Mouse (Mus musculus): Measurements from ENCODE around the gene Ireb2. TPM values are rescaled to one million over a fixed set of nuclear protein-coding genes. Genes with fewer than 3 reads are reported as not detected.
"Not testable (repeated sequence)": the region's sequence is repeated elsewhere in the genome, so short reads cannot be mapped to it uniquely, and the experiment has no call there.

The Ireb2 gene
- polyA plus RNA-seq, 1 experiment from 2014 or later = 49.5 TPM

DNA sequence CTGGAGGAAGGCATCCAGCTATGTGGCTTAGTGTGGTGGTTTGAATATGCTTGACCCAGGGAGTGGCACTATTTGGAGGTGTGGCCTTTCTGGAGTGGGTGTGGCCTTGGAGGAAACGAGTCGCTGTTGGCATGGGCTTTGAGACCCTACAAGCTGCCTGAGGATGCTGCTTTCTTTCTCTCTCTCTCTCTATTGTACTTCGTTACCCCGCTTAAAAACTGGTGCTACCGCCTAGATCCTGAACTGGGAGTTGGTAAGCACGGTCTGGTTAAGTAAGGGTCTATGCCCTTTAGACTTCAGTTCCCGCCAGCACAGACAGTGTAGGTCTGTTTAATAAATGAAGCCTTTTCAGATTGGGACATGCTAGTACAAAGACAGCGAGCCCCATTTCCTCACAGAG, 52.8 kb downstream of the Ireb2 start:
- Histone ChIP-seq H3K4me1 (replicated peaks) (peaks cover 6% of the 10 kb centered on the region), H3K27ac (peak overlapping the region; percentile 60), H3K27me3 (no peaks in the 10 kb centered on the region), H3K9me3 (no peaks in the 10 kb centered on the region), H3K36me3 (peaks cover 4% of the 10 kb centered on the region), H3K9ac (replicated peaks) (no peak overlapping the region), H3K4me3 (replicated peaks) (peak overlapping the region; percentile 70), H3K4me2 (replicated peaks) (peak overlapping the region; percentile 92)
- peak; percentile 19 for ATAC-seq
- 72% methylated on average over 8 of the region's 8 CpGs for WGBS

- Histone ChIP-seq H3K4me2 (replicated peaks) (peak within 1 kb of the TSS; percentile 92), H3K36me3 (0 out of 2 replicates have a peak, but pooled peaks cover 2% of the 10 kb centered on the region), H3K4me3 (replicated peaks) (peak within 1 kb of the TSS; percentile 70), H3K9ac (replicated peaks) (peak within 1 kb of the TSS; percentile 79), H3K27me3 (no peaks in the 10 kb centered on the region), H3K27ac (peak within 1 kb of the TSS; percentile 60), H3K4me1 (replicated peaks) (peaks cover 6% of the 10 kb centered on the region), H3K9me3 (no peaks in the 10 kb centered on the region)
- ATAC-seq = peak; percentile 99
- WGBS = under 1% methylated on average over 34 of the region's 34 CpGs
Observed at GRCm38 (mm10) chr9:54917010-54917677, 53.6 kb downstream of the Ireb2 start, which contains the start of gene Hykk. TSS of gene Hykk (plus strand) at chr9:54917283.

- no peak overlapping the region for H3K4me2 ChIP-seq (replicated peaks)
- WGBS = 80% methylated on average over 2 of the region's 2 CpGs
Observed at GRCm38 (mm10) chr9:54918191-54918590, 54.6 kb downstream of the Ireb2 start.

GRCm38 (mm10) chr9:54918781-54919180, 55.2 kb downstream of the Ireb2 start:
- H3K9me3 ChIP-seq = no peaks in the 10 kb centered on the region
- ATAC-seq = no peak
- H3K4me1 ChIP-seq (replicated peaks) = peaks cover 6% of the 10 kb centered on the region
- no peak overlapping the region for H3K9ac ChIP-seq (replicated peaks)
- no peaks in the 10 kb centered on the region for H3K27me3 ChIP-seq
- H3K4me2 ChIP-seq (replicated peaks) = no peak overlapping the region
- H3K27ac ChIP-seq = no peak overlapping the region
- WGBS = 96% methylated on average over 5 of the region's 5 CpGs
- H3K4me3 ChIP-seq (replicated peaks) = no peak overlapping the region
- peaks cover 9% of the 10 kb centered on the region; the same call in 1 of the 2 replicates for H3K36me3 ChIP-seq

More at GRCm38 (mm10) chr9:54918191-54918590, 54.6 kb downstream of the Ireb2 start:
- Histone ChIP-seq H3K27ac (no peak overlapping the region), H3K36me3 (peaks cover 9% of the 10 kb centered on the region; the same call in 1 of the 2 replicates), H3K27me3 (no peaks in the 10 kb centered on the region), H3K4me1 (replicated peaks) (peaks cover 6% of the 10 kb centered on the region), H3K9me3 (no peaks in the 10 kb centered on the region), H3K9ac (replicated peaks) (no peak overlapping the region; the same call in 1 of the 2 replicates), H3K4me3 (replicated peaks) (no peak overlapping the region)
- no peak for ATAC-seq

DNA sequence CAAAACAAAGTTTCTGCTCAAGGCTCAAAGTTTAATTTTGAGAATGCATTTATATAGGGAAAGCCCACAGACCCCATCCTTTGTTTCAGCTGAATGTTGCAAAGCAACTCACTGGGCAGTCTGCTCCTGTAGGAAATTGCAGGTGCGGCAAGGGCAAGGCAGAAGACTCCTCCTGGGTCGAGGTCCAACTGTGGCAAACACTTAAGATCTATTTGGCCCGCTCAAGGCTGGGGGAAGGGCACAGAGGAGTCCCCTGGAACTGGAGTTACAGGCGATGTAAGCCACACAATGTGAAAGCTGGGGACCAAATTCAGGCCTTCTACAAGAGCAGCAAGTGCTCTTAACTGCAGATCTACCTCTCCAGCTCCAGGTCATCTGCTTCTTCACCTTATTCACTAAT, 56.4 kb downstream of the Ireb2 start:
- Histone ChIP-seq H3K36me3 (peaks cover 9% of the 10 kb centered on the region; the same call in 1 of the 2 replicates), H3K9me3 (no peaks in the 10 kb centered on the region), H3K4me1 (replicated peaks) (peaks cover 6% of the 10 kb centered on the region), H3K27ac (no peak overlapping the region), H3K9ac (replicated peaks) (no peak overlapping the region), H3K27me3 (no peaks in the 10 kb centered on the region), H3K4me2 (replicated peaks) (no peak overlapping the region), H3K4me3 (replicated peaks) (no peak overlapping the region)
- 57% methylated on average over 4 of the region's 4 CpGs for WGBS
- ATAC-seq = no peak

DNA sequence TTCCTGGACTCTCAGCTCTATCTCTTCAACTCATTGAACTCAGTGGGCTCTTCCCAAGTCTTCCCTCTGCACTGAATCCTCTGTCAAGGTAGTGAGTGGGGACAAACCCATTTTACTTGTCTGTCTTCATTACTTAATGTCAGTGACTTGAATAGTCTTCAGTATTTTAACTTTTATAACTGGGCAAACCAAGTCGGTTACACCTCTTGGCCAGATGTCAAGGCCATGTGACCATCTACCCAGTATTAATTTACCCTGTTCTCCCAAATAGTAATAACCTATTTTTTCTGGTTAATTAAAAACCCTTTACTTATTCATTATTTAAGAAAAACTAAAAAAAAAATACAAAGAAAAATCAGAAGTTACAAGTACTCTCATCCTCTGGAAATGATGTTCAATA, 67.2 kb downstream of the Ireb2 start:
- no peak overlapping the region for H3K4me3 ChIP-seq (replicated peaks)

DNA sequence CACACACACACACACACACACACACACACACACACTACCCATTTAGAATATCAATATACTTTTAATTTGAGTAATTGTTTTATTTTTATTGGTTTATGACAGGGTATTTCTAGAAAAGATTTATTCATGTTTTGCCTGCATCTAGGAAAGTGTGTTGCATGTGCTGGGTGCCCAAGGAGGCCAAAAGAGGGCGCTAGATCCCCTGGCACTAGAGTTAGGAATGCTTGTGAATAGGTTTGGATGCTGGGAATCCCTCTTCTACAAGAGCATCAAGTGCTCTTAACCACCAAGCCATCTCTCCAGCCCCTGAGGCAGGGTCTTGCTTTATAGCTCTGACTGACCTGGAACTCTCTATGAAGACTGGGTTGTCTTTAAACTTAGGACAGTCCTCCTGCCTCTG, 68.2 kb downstream of the Ireb2 start:
- ATAC-seq = no peak
- H3K27me3 ChIP-seq = no peaks in the 10 kb centered on the region
- no peak overlapping the region for H3K4me2 ChIP-seq (replicated peaks)
- H3K9ac ChIP-seq (replicated peaks) = no peak overlapping the region
- no peaks in the 10 kb centered on the region for H3K9me3 ChIP-seq
- WGBS = 3% methylated on average over 1 of the region's 1 CpGs
- H3K36me3 ChIP-seq = no peaks in the 10 kb centered on the region
- no peak overlapping the region for H3K27ac ChIP-seq
- no peak overlapping the region for H3K4me3 ChIP-seq (replicated peaks)
- H3K4me1 ChIP-seq (replicated peaks) = no peaks in the 10 kb centered on the region

More for the DNA sequence above, 67.2 kb downstream of the Ireb2 start:
- Histone ChIP-seq H3K4me1 (replicated peaks) (no peaks in the 10 kb centered on the region), H3K36me3 (no peaks in the 10 kb centered on the region), H3K9ac (replicated peaks) (no peak overlapping the region), H3K9me3 (no peaks in the 10 kb centered on the region), H3K27ac (no peak overlapping the region), H3K27me3 (no peaks in the 10 kb centered on the region), H3K4me2 (replicated peaks) (no peak overlapping the region)
- 96% methylated on average over 1 of the region's 1 CpGs for WGBS
- ATAC-seq = no peak

DNA sequence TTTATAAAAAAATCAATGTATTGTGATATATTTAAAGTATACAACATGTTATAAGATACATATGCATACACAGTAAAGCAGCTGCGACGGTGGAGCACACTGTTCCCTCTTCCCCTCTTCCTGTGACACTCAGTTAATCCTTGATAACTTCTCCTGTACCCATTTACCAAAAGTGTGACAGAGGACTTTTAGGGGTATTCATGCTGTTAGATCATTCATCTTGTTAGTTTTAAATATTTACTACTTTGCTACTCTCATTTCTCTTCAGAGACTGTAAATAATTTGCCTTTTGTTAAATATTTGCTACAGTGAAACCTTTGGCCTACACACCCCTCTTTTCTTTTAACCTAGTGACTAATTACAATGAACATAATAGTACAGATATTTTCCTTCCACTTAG, 68.8 kb downstream of the Ireb2 start:
- H3K27ac ChIP-seq = no peak overlapping the region
- no peaks in the 10 kb centered on the region for H3K27me3 ChIP-seq
- no peak for ATAC-seq
- no peak overlapping the region for H3K4me3 ChIP-seq (replicated peaks)
- no peaks in the 10 kb centered on the region for H3K36me3 ChIP-seq
- no peak overlapping the region for H3K9ac ChIP-seq (replicated peaks)
- 84% methylated on average over 2 of the region's 2 CpGs for WGBS
- no peaks in the 10 kb centered on the region for H3K4me1 ChIP-seq (replicated peaks)
- no peaks in the 10 kb centered on the region for H3K9me3 ChIP-seq
- no peak overlapping the region for H3K4me2 ChIP-seq (replicated peaks)

DNA sequence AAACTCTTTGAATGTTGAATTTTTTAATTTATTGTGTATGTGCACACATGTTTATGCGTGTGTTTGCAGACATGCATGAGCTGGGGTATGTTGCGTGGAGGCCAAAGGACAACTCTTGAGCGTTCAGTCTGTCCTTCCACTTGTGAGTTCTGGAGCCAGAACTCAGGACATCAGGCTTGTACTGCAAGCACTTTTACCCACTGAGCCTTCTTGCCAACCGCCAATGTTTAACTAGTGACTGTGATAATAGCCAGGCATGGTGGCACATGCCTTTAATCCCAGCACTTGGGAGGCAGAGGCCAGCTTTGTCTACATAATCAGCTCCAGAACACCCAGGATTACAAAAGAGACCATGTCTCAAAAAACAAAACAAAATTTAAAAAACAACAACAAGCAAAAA, 78.5 kb downstream of the Ireb2 start:
- 91% methylated on average over 4 of the region's 4 CpGs for WGBS

DNA sequence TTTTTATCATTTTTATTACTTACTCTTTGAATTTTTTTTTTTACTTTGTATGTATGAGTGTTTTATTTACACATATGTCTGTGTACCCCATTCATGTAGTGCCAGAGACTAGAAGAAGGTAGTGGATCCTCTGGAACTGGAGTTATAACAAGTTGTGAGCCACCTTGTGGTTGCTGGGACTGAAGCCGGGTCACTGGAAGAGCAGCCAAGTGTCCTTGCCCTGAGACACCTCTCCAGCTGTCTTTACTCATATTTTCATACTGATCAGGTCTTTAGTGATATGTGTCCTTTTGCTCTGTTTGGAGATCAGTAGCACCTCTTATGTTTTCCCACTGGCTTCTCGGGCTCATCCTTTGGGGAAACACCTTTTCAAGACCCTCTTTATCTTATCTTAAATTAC, 80.9 kb downstream of the Ireb2 start:
- no peak for ATAC-seq

More for the DNA sequence above, 78.5 kb downstream of the Ireb2 start:
- Histone ChIP-seq H3K9ac (replicated peaks) (no peak overlapping the region), H3K4me3 (replicated peaks) (no peak overlapping the region), H3K4me1 (replicated peaks) (no peaks in the 10 kb centered on the region), H3K27ac (no peak overlapping the region), H3K9me3 (no peaks in the 10 kb centered on the region), H3K36me3 (no peaks in the 10 kb centered on the region), H3K27me3 (no peaks in the 10 kb centered on the region), H3K4me2 (replicated peaks) (no peak overlapping the region)
- ATAC-seq = no peak

DNA sequence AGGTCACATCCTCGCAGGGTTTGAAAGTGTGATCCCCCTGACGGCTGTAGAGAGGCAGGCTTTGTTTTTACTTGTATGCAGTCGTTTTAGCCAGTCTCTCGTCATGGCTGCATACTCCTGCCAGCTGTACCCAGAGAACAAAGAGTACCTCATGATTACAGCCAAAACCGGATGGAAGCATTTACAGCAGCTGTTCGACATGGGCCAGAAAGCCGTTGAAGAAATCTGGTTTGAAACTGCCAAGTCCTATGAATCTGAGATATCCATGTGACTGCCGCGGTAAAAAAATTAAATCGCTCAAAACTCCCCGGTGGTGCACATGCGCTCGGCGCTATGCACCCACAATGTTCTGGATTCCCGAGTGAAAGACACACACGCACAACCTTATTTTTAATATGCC, 82.7 kb downstream of the Ireb2 start:
- no peak overlapping the region for H3K4me2 ChIP-seq (replicated peaks)
- no peaks in the 10 kb centered on the region for H3K36me3 ChIP-seq
- H3K9me3 ChIP-seq = no peaks in the 10 kb centered on the region
- no peak for ATAC-seq
- H3K4me3 ChIP-seq (replicated peaks) = no peak overlapping the region
- H3K27me3 ChIP-seq = no peaks in the 10 kb centered on the region
- 83% methylated on average over 16 of the region's 16 CpGs for WGBS
- no peak overlapping the region for H3K9ac ChIP-seq (replicated peaks)
- no peak overlapping the region for H3K27ac ChIP-seq
- H3K4me1 ChIP-seq (replicated peaks) = peaks cover under 1% of the 10 kb centered on the region

More for the DNA sequence above, 80.9 kb downstream of the Ireb2 start:
- no peaks in the 10 kb centered on the region for H3K27me3 ChIP-seq
- H3K9me3 ChIP-seq = no peaks in the 10 kb centered on the region
- H3K4me2 ChIP-seq (replicated peaks) = no peak overlapping the region
- no peak overlapping the region for H3K4me3 ChIP-seq (replicated peaks)
- H3K9ac ChIP-seq (replicated peaks) = no peak overlapping the region
- H3K36me3 ChIP-seq = no peaks in the 10 kb centered on the region
- H3K4me1 ChIP-seq (replicated peaks) = no peaks in the 10 kb centered on the region
- H3K27ac ChIP-seq = no peak overlapping the region
- 71% methylated on average over 2 of the region's 2 CpGs for WGBS

- H3K4me2 ChIP-seq (replicated peaks) = no peak overlapping the region
- H3K9me3 ChIP-seq = no peaks in the 10 kb centered on the region
- H3K4me1 ChIP-seq (replicated peaks) = peaks cover 30% of the 10 kb centered on the region
- no peaks in the 10 kb centered on the region for H3K27me3 ChIP-seq
- H3K4me3 ChIP-seq (replicated peaks) = no peak overlapping the region
- no peak overlapping the region for H3K27ac ChIP-seq
- H3K36me3 ChIP-seq = peaks cover 17% of the 10 kb centered on the region
- H3K9ac ChIP-seq (replicated peaks) = no peak overlapping the region
- no peak for ATAC-seq
Observed at GRCm38 (mm10) chr9:54949465-54949864, 85.9 kb downstream of the Ireb2 start.

DNA sequence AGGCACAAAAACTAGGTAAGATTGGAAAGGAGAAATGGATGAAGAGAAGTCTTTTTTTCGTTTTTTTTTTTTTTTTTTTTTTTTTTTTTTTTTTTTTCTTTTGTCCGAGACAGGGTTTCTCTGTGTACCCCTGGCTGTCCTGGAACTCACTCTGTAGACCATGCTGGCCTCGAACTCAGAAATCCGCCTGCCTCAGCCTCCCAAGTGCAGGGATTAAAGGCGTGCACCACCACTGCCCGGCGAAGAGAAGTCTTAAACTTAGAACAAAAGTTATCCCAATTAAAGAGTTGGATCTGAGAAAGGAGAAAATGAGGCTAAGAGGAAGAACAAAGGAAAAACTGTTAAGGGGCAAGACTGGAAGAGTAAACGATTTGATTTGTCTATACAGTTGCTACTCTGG, 86.6 kb downstream of the Ireb2 start:
- WGBS = 54% methylated on average over 8 of the region's 8 CpGs
- H3K4me1 ChIP-seq (replicated peaks) = peaks cover 30% of the 10 kb centered on the region
- not testable (repeated sequence) for H3K27me3 ChIP-seq, H3K9me3 ChIP-seq
- peak overlapping the region; percentile 91 for H3K4me3 ChIP-seq (replicated peaks)
- peaks cover 22% of the 10 kb centered on the region for H3K36me3 ChIP-seq
- H3K27ac ChIP-seq = peak overlapping the region; percentile 94
- peak overlapping the region; percentile 92 for H3K9ac ChIP-seq (replicated peaks)
- peak overlapping the region; percentile 73 for H3K4me2 ChIP-seq (replicated peaks)
- ATAC-seq = peak; percentile 52

Data from midbrain, embryonic 13.5 days (tissue).